Mouse (Mus musculus): ENCODE measurements at regions not wholly inside any gene's neighbourhood (a gene's known extent, or its start where the extent isn't known, plus 50 kb on each side); places are given as distances from the start of the nearest gene placed in this dataset.

DNA sequence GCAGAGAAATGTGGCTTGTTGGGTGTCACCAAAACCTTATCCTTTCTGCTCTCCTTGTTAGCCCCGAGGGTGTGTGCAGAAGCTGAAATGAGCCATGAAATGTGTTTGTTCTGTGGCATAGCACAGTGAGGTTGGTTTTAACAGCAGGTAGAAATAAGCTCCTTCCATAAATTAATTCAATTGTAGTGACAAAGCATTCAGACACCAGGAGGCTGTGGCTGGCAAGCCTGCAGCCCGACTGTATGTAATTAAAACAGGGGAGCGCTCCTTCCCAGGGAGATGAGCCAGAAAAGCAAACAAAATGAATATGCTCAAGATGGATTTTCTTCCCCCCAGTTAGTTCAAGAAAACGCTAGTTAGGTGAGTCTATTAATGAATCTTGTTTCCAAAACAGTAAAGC lies 341.1 kb upstream of the Trpc7 start:
- ATAC-seq (no peak), DNase-seq (peak; percentile 63)
- TF ChIP-seq CTCF (IDR thresholded peaks at IDR 0.05; ENCODE audit: low read depth): no peak
- H3K27ac ChIP-seq (ENCODE audit: low read depth, low read length): no peak overlapping the region
- no peaks in the 10 kb centered on the region for H3K27me3 ChIP-seq (ENCODE audit: insufficient read depth, low read length)
- H3K9me3 ChIP-seq (ENCODE audit: low read length): no peaks in the 10 kb centered on the region
- no peak overlapping the region for H3K4me2 ChIP-seq (ENCODE audit: low read depth)
- H3K36me3 ChIP-seq (ENCODE audit: insufficient read depth): no peaks in the 10 kb centered on the region
- no peak overlapping the region for H3K9ac ChIP-seq
- H3K4me1 ChIP-seq (ENCODE audit: insufficient read depth): no peaks in the 10 kb centered on the region
- no peak overlapping the region for H3K4me3 ChIP-seq (ENCODE audit: low read depth, low read length)
- WGBS: 13% methylated on average over 4 of the region's 4 CpGs

DNA sequence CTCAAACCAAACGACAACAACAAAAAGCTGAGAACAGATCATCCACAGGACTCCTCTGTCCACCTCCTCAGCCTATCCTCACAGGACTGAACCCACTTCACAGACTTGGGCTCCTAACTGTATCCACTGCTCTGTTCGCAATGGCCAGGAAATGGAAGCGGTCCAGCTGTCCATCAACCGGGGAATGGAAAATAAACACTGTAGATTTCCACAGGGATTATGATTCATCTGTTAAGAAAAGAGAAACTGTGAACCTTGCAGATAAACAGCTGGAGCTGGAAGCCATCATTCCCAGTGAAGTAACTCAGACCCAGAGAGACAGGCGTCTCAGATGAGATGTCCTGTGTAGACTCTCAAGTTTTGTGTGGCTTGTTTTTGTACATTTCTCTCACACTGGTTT lies 340.4 kb upstream of the Trpc7 start:
- no peak for DNase-seq
- Histone ChIP-seq H3K4me2 (ENCODE audit: low read depth) (no peak overlapping the region), H3K4me1 (ENCODE audit: insufficient read depth) (no peaks in the 10 kb centered on the region), H3K4me3 (ENCODE audit: low read depth, low read length) (no peak overlapping the region), H3K9ac (no peak overlapping the region), H3K27me3 (ENCODE audit: insufficient read depth, low read length) (no peaks in the 10 kb centered on the region), H3K36me3 (ENCODE audit: insufficient read depth) (no peaks in the 10 kb centered on the region), H3K9me3 (ENCODE audit: low read length) (no peaks in the 10 kb centered on the region), H3K27ac (ENCODE audit: low read depth, low read length) (no peak overlapping the region)
- TF ChIP-seq CTCF (IDR thresholded peaks at IDR 0.05; ENCODE audit: low read depth): no peak
- ATAC-seq: no peak
- WGBS: 85% methylated on average over 5 of the region's 5 CpGs

DNA sequence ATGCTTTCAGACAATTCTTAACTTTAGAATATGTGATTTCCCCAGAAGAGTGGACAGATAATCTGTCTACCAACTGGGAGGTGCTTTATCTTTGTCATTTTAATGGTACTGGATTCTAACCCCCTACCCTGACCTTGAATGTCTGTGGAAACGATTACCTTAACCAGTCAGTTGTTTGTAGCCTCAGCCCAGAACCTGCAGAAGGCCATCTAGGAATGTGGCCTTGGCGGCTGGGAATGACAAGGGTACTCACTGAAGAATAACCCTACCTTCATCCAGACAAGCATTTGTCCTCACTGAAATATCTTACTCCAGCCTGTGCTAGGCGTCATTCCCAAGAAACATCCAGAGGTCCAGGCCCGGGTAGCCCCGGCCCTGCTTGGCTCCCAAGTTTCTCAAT lies 337.1 kb upstream of the Trpc7 start:
- no peak overlapping the region for H3K27ac ChIP-seq (ENCODE audit: low read depth, low read length)
- H3K36me3 ChIP-seq (ENCODE audit: insufficient read depth): no peaks in the 10 kb centered on the region
- no peak for DNase-seq
- H3K4me1 ChIP-seq (ENCODE audit: insufficient read depth): no peaks in the 10 kb centered on the region
- 92% methylated on average over 5 of the region's 5 CpGs for WGBS
- no peak overlapping the region for H3K4me3 ChIP-seq (ENCODE audit: low read depth, low read length)
- TF ChIP-seq CTCF (IDR thresholded peaks at IDR 0.05; ENCODE audit: low read depth): no peak
- H3K27me3 ChIP-seq (ENCODE audit: insufficient read depth, low read length): no peaks in the 10 kb centered on the region
- ATAC-seq: no peak
- H3K9me3 ChIP-seq (ENCODE audit: low read length): no peaks in the 10 kb centered on the region
- H3K9ac ChIP-seq: no peak overlapping the region
- H3K4me2 ChIP-seq (ENCODE audit: low read depth): no peak overlapping the region

DNA sequence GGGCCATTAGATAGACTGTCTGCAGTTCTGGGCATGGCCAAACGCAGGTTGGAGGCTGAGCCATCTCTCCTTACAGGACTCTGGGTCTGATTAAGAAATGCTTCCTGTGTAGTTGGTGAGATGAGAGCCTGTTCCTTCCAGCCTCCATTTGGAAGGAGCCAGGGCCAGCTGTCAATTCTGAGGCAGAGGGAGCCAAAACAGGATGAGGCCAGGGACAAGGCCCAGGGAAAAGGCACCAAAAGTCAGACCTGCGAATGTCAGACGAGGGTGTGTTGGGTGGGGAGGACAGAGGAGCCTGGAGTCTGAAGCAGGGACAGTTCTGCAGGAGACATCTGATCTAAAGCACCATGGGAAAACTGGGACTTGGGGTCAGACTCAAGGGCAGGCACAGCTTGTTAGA lies 335.9 kb upstream of the Trpc7 start:
- H3K4me3 ChIP-seq (ENCODE audit: low read depth, low read length): no peak overlapping the region
- no peaks in the 10 kb centered on the region for H3K4me1 ChIP-seq (ENCODE audit: insufficient read depth)
- ATAC-seq: no peak; the same call in 1 of the 2 replicates
- no peak for DNase-seq
- H3K9ac ChIP-seq: no peak overlapping the region
- no peaks in the 10 kb centered on the region for H3K9me3 ChIP-seq (ENCODE audit: low read length)
- H3K27ac ChIP-seq (ENCODE audit: low read depth, low read length): no peak overlapping the region
- 72% methylated on average over 3 of the region's 3 CpGs for WGBS
- H3K27me3 ChIP-seq (ENCODE audit: insufficient read depth, low read length): no peaks in the 10 kb centered on the region
- no peak for TF ChIP-seq CTCF (IDR thresholded peaks at IDR 0.05; ENCODE audit: low read depth)
- H3K4me2 ChIP-seq (ENCODE audit: low read depth): no peak overlapping the region
- H3K36me3 ChIP-seq (ENCODE audit: insufficient read depth): no peaks in the 10 kb centered on the region

DNA sequence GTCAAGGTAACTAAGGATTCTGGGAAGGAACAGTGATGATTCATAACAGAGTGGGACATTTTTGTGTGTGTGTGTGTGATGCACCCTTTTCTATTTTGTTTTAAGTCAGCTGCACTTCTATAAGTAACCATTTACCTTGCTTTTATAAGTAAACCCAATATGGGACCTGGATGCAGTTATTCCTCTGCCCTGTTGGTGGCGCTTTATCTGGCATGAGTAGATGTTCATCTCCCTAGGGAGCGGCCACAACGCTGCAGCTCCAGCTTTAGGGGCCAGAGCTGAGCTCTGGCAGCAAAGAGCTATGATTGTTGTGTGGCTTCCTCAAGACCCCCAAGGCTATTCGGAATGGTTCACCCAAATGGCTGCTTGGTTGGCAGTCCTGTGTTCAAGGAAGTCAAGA lies 334.5 kb upstream of the Trpc7 start:
- no peaks in the 10 kb centered on the region for H3K4me1 ChIP-seq (ENCODE audit: insufficient read depth)
- H3K4me3 ChIP-seq (ENCODE audit: low read depth, low read length): no peak overlapping the region
- no peak overlapping the region for H3K9ac ChIP-seq
- no peak overlapping the region for H3K4me2 ChIP-seq (ENCODE audit: low read depth)
- no peak for TF ChIP-seq CTCF (IDR thresholded peaks at IDR 0.05; ENCODE audit: low read depth)
- no peaks in the 10 kb centered on the region for H3K36me3 ChIP-seq (ENCODE audit: insufficient read depth)
- DNase-seq (no peak), ATAC-seq (no peak)
- H3K27ac ChIP-seq (ENCODE audit: low read depth, low read length): no peak overlapping the region
- 61% methylated on average over 4 of the region's 4 CpGs for WGBS
- H3K9me3 ChIP-seq (ENCODE audit: low read length): no peaks in the 10 kb centered on the region
- H3K27me3 ChIP-seq (ENCODE audit: insufficient read depth, low read length): no peaks in the 10 kb centered on the region

DNA sequence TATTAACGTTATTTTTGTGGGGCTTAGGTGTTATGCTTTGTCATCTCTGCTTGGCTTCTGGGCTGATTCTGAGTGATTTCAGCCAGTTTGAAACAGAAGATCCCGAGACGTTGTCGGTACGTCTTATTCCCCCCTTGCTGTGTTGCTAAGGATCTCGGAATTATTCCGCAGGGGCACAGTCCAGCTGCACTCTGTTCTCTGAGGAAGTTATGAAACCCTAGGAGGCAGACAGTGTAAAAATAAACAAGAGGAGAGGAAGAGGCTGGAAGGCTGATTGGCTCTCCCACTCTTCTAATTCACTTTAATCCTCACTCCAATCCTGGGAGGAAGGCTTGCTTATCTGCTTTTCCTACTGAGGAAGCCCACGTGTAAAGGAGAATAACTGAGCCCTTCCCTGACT lies 325.3 kb upstream of the Trpc7 start:
- H3K27me3 ChIP-seq (ENCODE audit: insufficient read depth, low read length): no peaks in the 10 kb centered on the region
- H3K27ac ChIP-seq (ENCODE audit: low read depth, low read length): no peak overlapping the region
- H3K4me3 ChIP-seq (ENCODE audit: low read depth, low read length): no peak overlapping the region
- no peaks in the 10 kb centered on the region for H3K9me3 ChIP-seq (ENCODE audit: low read length)
- ATAC-seq (no peak), DNase-seq (no peak)
- WGBS: 63% methylated on average over 8 of the region's 8 CpGs
- H3K4me1 ChIP-seq (ENCODE audit: insufficient read depth): no peaks in the 10 kb centered on the region
- H3K36me3 ChIP-seq (ENCODE audit: insufficient read depth): no peaks in the 10 kb centered on the region
- no peak overlapping the region for H3K9ac ChIP-seq
- TF ChIP-seq CTCF (IDR thresholded peaks at IDR 0.05; ENCODE audit: low read depth): no peak
- H3K4me2 ChIP-seq (ENCODE audit: low read depth): no peak overlapping the region

DNA sequence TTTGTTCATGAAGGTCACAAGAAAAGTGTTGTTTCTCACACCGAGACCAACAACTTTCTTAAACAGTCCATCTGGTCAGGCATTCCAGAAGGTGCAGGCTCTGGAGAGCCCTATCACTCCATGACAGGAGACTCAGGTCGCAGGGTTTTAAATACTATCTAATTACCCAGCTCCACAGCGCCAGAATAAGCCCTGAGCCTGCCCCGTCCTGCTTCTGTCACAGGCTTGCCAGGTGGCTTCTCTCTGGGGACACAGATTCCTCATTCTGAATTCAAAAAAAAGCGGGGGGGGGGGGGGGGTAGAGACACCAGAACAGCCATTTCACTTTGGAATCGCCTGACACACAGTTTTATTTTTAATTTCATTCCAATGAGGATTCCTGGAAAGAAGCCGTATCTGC lies 320.4 kb upstream of the Trpc7 start:
- Histone ChIP-seq H3K36me3 (ENCODE audit: insufficient read depth) (no peaks in the 10 kb centered on the region), H3K9me3 (ENCODE audit: low read length) (no peaks in the 10 kb centered on the region), H3K4me1 (ENCODE audit: insufficient read depth) (no peaks in the 10 kb centered on the region), H3K27ac (ENCODE audit: low read depth, low read length) (no peak overlapping the region), H3K4me3 (ENCODE audit: low read depth, low read length) (no peak overlapping the region), H3K27me3 (ENCODE audit: insufficient read depth, low read length) (no peaks in the 10 kb centered on the region), H3K9ac (no peak overlapping the region), H3K4me2 (ENCODE audit: low read depth) (no peak overlapping the region)
- DNase-seq: no peak
- no peak for ATAC-seq
- 10% methylated on average over 7 of the region's 7 CpGs for WGBS
- TF ChIP-seq CTCF (IDR thresholded peaks at IDR 0.05; ENCODE audit: low read depth): no peak

DNA sequence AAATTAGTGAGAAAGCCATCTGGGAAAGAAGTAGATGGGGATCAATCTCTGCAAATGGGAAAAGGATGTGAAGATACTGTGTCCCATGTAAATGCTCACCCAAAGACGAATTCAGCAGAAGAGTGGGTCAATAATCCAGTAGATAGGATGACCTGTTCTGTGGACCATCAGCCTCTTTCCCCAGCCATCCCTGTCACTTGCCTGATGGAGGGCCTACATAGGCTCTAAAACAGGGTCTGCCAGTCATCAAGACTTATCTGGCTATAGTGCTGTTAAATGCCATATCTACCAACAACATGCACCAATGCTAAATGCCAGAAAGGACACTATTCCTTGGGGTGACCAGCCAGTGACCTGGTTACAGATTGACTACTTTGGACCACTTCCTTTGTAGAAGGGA lies 316.5 kb upstream of the Trpc7 start:
- DNase-seq (no peak), ATAC-seq (no peak)
- H3K4me3 ChIP-seq (ENCODE audit: low read depth, low read length): no peak overlapping the region
- no peak overlapping the region for H3K9ac ChIP-seq
- H3K9me3 ChIP-seq (ENCODE audit: low read length): no peaks in the 10 kb centered on the region
- H3K27ac ChIP-seq (ENCODE audit: low read depth, low read length): no peak overlapping the region
- no peak for TF ChIP-seq CTCF (IDR thresholded peaks at IDR 0.05; ENCODE audit: low read depth)
- no peak overlapping the region for H3K4me2 ChIP-seq (ENCODE audit: low read depth)
- H3K27me3 ChIP-seq (ENCODE audit: insufficient read depth, low read length): no peaks in the 10 kb centered on the region
- 67% methylated on average over 1 of the region's 1 CpGs for WGBS
- no peaks in the 10 kb centered on the region for H3K4me1 ChIP-seq (ENCODE audit: insufficient read depth)
- no peaks in the 10 kb centered on the region for H3K36me3 ChIP-seq (ENCODE audit: insufficient read depth)

Data from forebrain, postnatal 0 days (tissue).